Mouse (Mus musculus) lung, adult 2 months (tissue): ENCODE measurements around the gene Ntn1.

Experiments
- CTCF ChIP-seq: fragments of 200-500 bp; IDR thresholded peaks from 2 replicates; pipeline ENCODE4 v1.5.1; 2011; ENCODE audit warnings: mild to moderate bottlenecking, low read length, control low read depth; ENCODE audit not compliant: insufficient read depth
- POLR2A ChIP-seq: fragments of 200-500 bp; IDR thresholded peaks from 2 replicates; pipeline ENCODE4 v1.6.1; 2011; ENCODE audit warnings: low read depth, mild to moderate bottlenecking, control low read depth, low read length, borderline replicate concordance; ENCODE audit errors: extremely low read depth

- no peak for TF ChIP-seq POLR2A
- TF ChIP-seq CTCF, result peak; percentile 59
These were observed 188.6 kb downstream of the Ntn1 start for GRCm38 (mm10) chr11:68211924-68212578.
